Mouse (Mus musculus): ENCODE results near the gene Gk5. TPM values are rescaled to one million over a fixed set of nuclear protein-coding genes. Genes with fewer than 3 reads are reported as not detected.
A peak's percentile ranks its signal among the peaks of the same experiment; 100 is the strongest.

Gk5 gene
- polyA plus RNA-seq, 1 experiment from 2014 or later: 6.2 TPM

DNA sequence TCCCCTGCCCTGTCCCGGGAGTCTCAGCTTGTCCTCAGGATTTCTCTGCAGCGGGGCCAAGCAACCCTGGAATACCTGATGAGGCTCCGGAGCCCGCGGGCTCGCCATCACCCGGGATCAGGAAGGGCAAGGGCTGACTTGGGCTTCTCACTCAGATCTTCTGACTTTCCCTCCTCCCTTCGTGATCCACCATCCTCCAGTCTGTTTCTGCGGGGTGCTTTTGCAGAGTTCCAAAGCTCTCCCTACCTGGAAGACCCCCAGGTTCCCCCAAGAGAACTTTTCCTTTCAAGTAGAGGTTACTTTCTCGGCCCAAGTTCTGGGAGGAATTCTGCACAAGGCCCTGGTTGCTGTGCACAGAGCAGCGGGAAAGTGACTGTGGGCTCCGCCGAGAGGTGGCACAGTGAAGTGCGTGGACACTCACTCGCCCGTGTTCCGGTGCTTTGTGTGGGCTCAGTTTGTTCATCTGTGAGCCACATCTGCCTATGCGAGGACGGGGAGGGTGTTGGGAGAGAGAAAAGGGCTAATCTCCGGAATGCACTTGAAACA is 77.5 kb downstream of the Gk5 start:
- Histone ChIP-seq H3K4me3 (peak overlapping the region; percentile 87), H3K27me3 (no peaks in the 10 kb centered on the region), H3K36me3 (no peaks in the 10 kb centered on the region), H3K9me3 (no peaks in the 10 kb centered on the region), H3K4me2 (peak overlapping the region; percentile 90), H3K27ac (peak overlapping the region; percentile 91), H3K4me1 (peaks cover 17% of the 10 kb centered on the region), H3K9ac (peak overlapping the region; percentile 86)
- ATAC-seq (ENCODE audit: insufficient number of reproducible peaks, insufficient read depth, low FRiP score, low TSS enrichment, low read depth): peak; percentile 53; the same call in 1 of the 2 replicates
- WGBS: under 1% methylated on average over 20 of the region's 20 CpGs

DNA sequence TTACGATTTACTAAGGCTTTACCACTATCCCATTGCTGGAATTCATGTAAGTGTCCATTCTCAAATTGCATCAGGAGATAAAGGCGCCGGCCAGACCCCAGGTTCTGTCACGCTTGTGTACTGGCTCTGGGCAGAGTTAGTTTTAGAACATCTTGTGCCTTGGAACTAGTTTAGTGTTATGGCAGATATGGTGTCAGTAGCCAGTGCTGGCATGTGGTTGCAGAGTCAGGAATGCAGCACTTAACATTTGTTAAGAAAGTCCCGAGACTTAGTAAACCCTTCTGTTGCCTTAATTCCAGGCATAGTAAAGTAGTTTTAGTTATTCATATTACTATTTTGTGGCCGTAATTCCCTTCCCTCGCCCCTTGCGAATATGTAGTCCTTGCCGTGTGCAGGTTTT is 78.6 kb downstream of the Gk5 start:
- H3K9me3 ChIP-seq: no peaks in the 10 kb centered on the region
- ATAC-seq (ENCODE audit: insufficient number of reproducible peaks, insufficient read depth, low FRiP score, low TSS enrichment, low read depth): no peak
- no peaks in the 10 kb centered on the region for H3K27me3 ChIP-seq
- H3K36me3 ChIP-seq: 0 out of 2 replicates have a peak, but pooled peaks cover 3% of the 10 kb centered on the region
- H3K9ac ChIP-seq: no peak overlapping the region
- 61% methylated on average over 9 of the region's 9 CpGs for WGBS
- peaks cover 17% of the 10 kb centered on the region for H3K4me1 ChIP-seq
- H3K27ac ChIP-seq: no peak overlapping the region
- H3K4me2 ChIP-seq: peak overlapping the region; percentile 90
- peak overlapping the region; percentile 87 for H3K4me3 ChIP-seq

DNA sequence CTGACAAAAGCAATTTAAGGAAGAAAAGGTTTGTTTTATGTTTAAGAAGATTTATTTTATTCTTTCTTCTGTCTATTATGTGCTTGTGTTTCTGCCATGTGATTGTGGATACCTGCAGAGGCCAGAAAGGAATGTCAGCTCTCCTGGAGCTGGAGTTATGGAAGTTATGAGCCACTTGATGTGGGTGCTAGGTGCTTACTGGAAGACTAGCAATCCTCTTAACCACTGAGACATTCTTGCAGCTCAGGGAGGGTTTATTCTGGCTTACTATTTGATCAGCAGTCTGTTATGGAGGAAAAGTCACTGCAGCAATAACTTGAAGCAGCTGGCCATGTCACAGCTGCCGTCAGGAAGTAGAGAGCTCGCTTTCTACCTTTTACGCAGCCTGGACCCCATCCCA is 84.5 kb downstream of the Gk5 start:
- no peak overlapping the region for H3K27ac ChIP-seq
- H3K9ac ChIP-seq: no peak overlapping the region
- peaks cover 14% of the 10 kb centered on the region; the same call in 1 of the 2 replicates for H3K36me3 ChIP-seq
- H3K4me1 ChIP-seq: no peaks in the 10 kb centered on the region
- 81% methylated on average over 3 of the region's 3 CpGs for WGBS
- H3K4me2 ChIP-seq: no peak overlapping the region
- H3K9me3 ChIP-seq: no peaks in the 10 kb centered on the region
- no peak for ATAC-seq (ENCODE audit: insufficient number of reproducible peaks, insufficient read depth, low FRiP score, low TSS enrichment, low read depth)
- H3K27me3 ChIP-seq: no peaks in the 10 kb centered on the region
- no peak overlapping the region for H3K4me3 ChIP-seq

GRCm38 (mm10) chr9:96207428-96207827 is 88.3 kb downstream of the Gk5 start:
- H3K4me3 ChIP-seq: no peak overlapping the region
- H3K9ac ChIP-seq: no peak overlapping the region
- no peak for ATAC-seq (ENCODE audit: insufficient number of reproducible peaks, insufficient read depth, low FRiP score, low TSS enrichment, low read depth)
- H3K4me1 ChIP-seq: no peaks in the 10 kb centered on the region
- H3K27ac ChIP-seq: no peak overlapping the region
- no peaks in the 10 kb centered on the region for H3K27me3 ChIP-seq
- WGBS: 96% methylated on average over 3 of the region's 3 CpGs
- H3K36me3 ChIP-seq: peaks cover 13% of the 10 kb centered on the region; the same call in 1 of the 2 replicates
- no peak overlapping the region for H3K4me2 ChIP-seq
- H3K9me3 ChIP-seq: no peaks in the 10 kb centered on the region

DNA sequence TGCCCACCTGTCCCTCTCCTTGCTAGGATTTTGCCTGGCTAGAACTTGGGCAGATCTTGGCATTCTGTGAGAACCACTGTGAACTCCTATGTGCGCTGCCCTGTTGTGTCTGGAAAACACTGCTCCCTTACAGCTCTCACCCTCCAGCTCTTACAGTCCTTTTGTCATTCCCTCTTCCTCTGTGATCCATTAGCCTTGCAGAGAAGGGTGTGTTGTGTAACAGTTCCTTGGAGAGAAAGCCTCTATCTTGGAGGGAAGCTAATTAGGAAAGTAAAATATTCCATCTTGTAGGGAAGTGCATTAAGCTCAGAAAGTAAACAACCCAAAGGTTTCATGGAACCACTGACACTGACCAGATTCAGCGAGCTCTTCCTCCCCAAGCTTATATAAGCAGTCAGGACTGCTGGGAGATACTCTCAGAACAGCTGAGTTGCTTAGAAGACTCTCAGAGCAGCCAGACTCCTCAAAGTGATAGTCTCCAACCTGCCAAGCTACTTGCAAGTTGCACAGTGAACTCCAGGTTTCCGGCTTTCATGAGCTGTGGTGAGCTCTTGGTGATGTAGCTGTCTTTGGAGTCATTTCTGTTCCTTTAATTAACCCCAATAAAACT is 94.0 kb downstream of the Gk5 start:
- Histone ChIP-seq H3K4me3 (no peak overlapping the region), H3K27me3 (no peaks in the 10 kb centered on the region), H3K9ac (no peak overlapping the region), H3K27ac (no peak overlapping the region), H3K4me2 (no peak overlapping the region), H3K4me1 (no peaks in the 10 kb centered on the region), H3K9me3 (no peaks in the 10 kb centered on the region), H3K36me3 (peaks cover 3% of the 10 kb centered on the region; the same call in 1 of the 2 replicates)
- ATAC-seq (ENCODE audit: insufficient number of reproducible peaks, insufficient read depth, low FRiP score, low TSS enrichment, low read depth): no peak
- 86% methylated on average over 3 of the region's 3 CpGs for WGBS

GRCm38 (mm10) chr9:96214171-96214570 is 95.0 kb downstream of the Gk5 start:
- Histone ChIP-seq H3K27me3 (no peaks in the 10 kb centered on the region), H3K9me3 (no peaks in the 10 kb centered on the region), H3K4me2 (no peak overlapping the region), H3K4me1 (no peaks in the 10 kb centered on the region), H3K4me3 (no peak overlapping the region), H3K36me3 (peaks cover 3% of the 10 kb centered on the region; the same call in 1 of the 2 replicates), H3K27ac (no peak overlapping the region), H3K9ac (no peak overlapping the region)
- 89% methylated on average over 2 of the region's 2 CpGs for WGBS
- ATAC-seq (ENCODE audit: insufficient number of reproducible peaks, insufficient read depth, low FRiP score, low TSS enrichment, low read depth): no peak

- Histone ChIP-seq H3K9ac (no peak overlapping the region), H3K36me3 (peaks cover 3% of the 10 kb centered on the region; the same call in 1 of the 2 replicates), H3K27ac (no peak overlapping the region), H3K27me3 (no peaks in the 10 kb centered on the region), H3K4me2 (no peak overlapping the region), H3K4me1 (no peaks in the 10 kb centered on the region), H3K9me3 (no peaks in the 10 kb centered on the region), H3K4me3 (no peak overlapping the region)
- 94% methylated on average over 1 of the region's 1 CpGs for WGBS
- ATAC-seq (ENCODE audit: insufficient number of reproducible peaks, insufficient read depth, low FRiP score, low TSS enrichment, low read depth): no peak
These were observed 98.1 kb downstream of the Gk5 start for GRCm38 (mm10) chr9:96217299-96217698.

- no peak for ATAC-seq (ENCODE audit: insufficient number of reproducible peaks, insufficient read depth, low FRiP score, low TSS enrichment, low read depth)
- no peaks in the 10 kb centered on the region for H3K27me3 ChIP-seq
- H3K36me3 ChIP-seq: peaks cover 3% of the 10 kb centered on the region; the same call in 1 of the 2 replicates
- no peaks in the 10 kb centered on the region for H3K9me3 ChIP-seq
- no peak overlapping the region for H3K4me2 ChIP-seq
- no peak overlapping the region for H3K9ac ChIP-seq
- H3K27ac ChIP-seq: no peak overlapping the region
- no peak overlapping the region for H3K4me3 ChIP-seq
- H3K4me1 ChIP-seq: no peaks in the 10 kb centered on the region
These were observed 98.6 kb downstream of the Gk5 start for GRCm38 (mm10) chr9:96217799-96218198.

DNA sequence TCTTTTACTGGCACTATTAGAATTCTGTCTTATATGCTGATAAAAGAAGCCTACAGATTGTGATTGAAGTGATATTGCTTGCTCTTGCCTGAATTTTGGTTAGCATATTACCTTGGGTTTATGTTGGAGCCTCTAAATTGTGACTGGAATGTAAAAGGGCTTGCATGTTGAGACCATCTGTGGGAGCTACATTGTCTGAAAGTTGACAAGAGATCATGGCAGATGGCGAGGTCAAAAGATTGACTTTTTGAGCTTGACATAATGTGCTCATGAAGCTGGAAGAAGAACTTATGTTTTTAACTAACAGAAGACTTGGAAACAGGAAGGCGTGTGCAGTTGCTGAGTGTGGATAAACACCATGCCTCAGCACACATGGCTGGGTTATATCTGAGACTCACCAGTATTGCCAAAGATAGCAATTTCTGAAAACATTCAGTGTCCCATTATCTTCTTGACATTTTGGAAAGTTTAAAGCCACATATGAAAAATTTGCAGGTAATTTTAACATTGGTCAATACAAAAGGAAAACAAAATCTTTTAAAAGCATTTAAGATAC is 100.0 kb downstream of the Gk5 start:
- Histone ChIP-seq H3K9me3 (no peaks in the 10 kb centered on the region), H3K4me3 (no peak overlapping the region), H3K4me2 (no peak overlapping the region), H3K9ac (no peak overlapping the region), H3K27ac (no peak overlapping the region), H3K4me1 (no peaks in the 10 kb centered on the region), H3K36me3 (peaks cover 3% of the 10 kb centered on the region; the same call in 1 of the 2 replicates), H3K27me3 (no peaks in the 10 kb centered on the region)
- no peak for ATAC-seq (ENCODE audit: insufficient number of reproducible peaks, insufficient read depth, low FRiP score, low TSS enrichment, low read depth)
- WGBS: 51% methylated on average over 2 of the region's 2 CpGs

DNA sequence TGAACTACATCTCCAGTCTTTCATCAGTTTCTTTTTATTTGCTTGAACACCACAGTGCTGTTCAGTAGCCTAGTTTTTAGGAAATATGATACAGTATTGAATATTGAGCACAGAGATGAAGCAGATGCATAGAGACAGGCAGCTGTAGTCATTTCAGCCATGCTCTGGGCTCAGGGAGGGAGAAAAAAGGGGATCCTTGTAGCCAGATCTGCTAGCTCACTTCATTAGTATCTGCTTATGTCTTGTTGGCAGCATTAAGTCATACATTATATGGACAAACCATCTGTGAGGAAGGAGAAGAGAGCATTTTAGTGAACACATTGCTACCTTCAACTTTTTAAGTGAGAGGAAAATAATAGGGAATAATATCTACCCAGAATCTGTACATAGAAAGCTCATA is 101.3 kb downstream of the Gk5 start:
- no peak overlapping the region for H3K27ac ChIP-seq
- no peaks in the 10 kb centered on the region for H3K4me1 ChIP-seq
- no peak overlapping the region for H3K4me2 ChIP-seq
- no peaks in the 10 kb centered on the region for H3K36me3 ChIP-seq
- no peak overlapping the region for H3K4me3 ChIP-seq
- H3K27me3 ChIP-seq: no peaks in the 10 kb centered on the region
- no peak for ATAC-seq (ENCODE audit: insufficient number of reproducible peaks, insufficient read depth, low FRiP score, low TSS enrichment, low read depth)
- H3K9me3 ChIP-seq: no peaks in the 10 kb centered on the region
- H3K9ac ChIP-seq: no peak overlapping the region

DNA sequence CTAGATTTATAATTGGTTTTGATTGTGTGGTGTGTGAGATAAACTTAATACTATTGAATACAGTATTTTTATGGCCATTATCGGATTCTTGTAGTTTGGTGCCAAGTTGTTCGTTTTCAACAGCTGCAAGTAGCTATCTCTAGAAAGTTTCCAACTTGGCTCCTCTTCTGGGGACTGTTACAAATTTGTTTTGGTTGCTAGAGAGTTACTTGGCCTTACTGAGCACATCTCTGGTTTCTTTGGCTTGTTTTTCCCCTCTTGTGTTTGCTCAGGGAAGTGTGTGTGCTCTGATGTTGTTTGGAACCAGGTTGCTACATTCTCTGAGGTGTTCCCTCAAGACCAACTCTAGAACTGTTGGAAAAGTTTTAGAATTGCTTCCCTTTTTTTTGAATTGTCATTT is 104.1 kb downstream of the Gk5 start:
- Histone ChIP-seq H3K36me3 (no peaks in the 10 kb centered on the region), H3K4me2 (no peak overlapping the region), H3K9me3 (no peaks in the 10 kb centered on the region), H3K4me3 (no peak overlapping the region), H3K9ac (no peak overlapping the region), H3K4me1 (no peaks in the 10 kb centered on the region), H3K27me3 (no peaks in the 10 kb centered on the region), H3K27ac (no peak overlapping the region)
- WGBS: 76% methylated on average over 2 of the region's 2 CpGs
- ATAC-seq (ENCODE audit: insufficient number of reproducible peaks, insufficient read depth, low FRiP score, low TSS enrichment, low read depth): no peak

DNA sequence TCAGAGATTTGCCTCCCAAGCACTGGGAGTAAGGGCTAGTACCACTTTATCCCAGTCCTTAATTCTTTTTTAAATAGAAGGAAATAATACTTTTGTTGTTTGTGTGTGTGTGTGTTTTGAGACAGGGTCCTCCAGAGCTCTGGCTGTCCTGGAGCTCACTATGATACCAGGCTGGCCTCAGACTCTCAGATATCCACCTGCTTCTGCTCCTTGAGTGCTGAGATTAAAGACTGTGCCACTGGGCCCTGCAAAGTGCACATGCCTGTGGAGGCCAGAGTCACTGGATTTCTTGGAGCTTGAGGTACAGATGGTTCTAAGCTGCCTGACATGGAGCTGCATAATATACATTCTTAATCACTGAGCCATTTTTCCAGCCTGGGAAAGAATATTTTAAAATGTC is 109.1 kb downstream of the Gk5 start:
- H3K9ac ChIP-seq: no peak overlapping the region
- 0 out of 2 replicates have a peak, but pooled peaks cover 6% of the 10 kb centered on the region for H3K4me1 ChIP-seq
- H3K4me3 ChIP-seq: no peak overlapping the region
- no peaks in the 10 kb centered on the region for H3K9me3 ChIP-seq
- H3K4me2 ChIP-seq: no peak overlapping the region
- no peaks in the 10 kb centered on the region for H3K27me3 ChIP-seq
- H3K36me3 ChIP-seq: no peaks in the 10 kb centered on the region
- ATAC-seq (ENCODE audit: insufficient number of reproducible peaks, insufficient read depth, low FRiP score, low TSS enrichment, low read depth): no peak
- H3K27ac ChIP-seq: no peak overlapping the region

Measured in embryonic facial prominence, embryonic 13.5 days (tissue).